Mouse (Mus musculus) erythroblast, embryonic 14.5 days (primary cell): ENCODE measurements around the gene 5730522E02Rik.

ENCODE experiments used
- GATA1 ChIP-seq: IDR thresholded peaks from 2 replicates; pipeline ENCODE4 v1.6.1; 2012; ENCODE audit warnings: low read length, inconsistent platforms, mixed read lengths
- TAL1 ChIP-seq: IDR thresholded peaks from 3 replicates; pipeline ENCODE4 v1.6.1; 2012; ENCODE audit warnings: low read length, inconsistent platforms, mixed read lengths

GRCm38 (mm10) chr11:25855794-25856193, 354.8 kb downstream of the 5730522E02Rik start:
- no peak for TF ChIP-seq TAL1
- TF ChIP-seq GATA1, result no peak
